Mouse (Mus musculus) thymus, adult 18-20 months (tissue): ENCODE results near the gene Wfdc21.

Experiments used
- DNase-seq, 2 experiments: peaks; one replicate each; pipeline ENCODE4 v3.0.0; 2022; ENCODE audit warnings: mixed read lengths in 2 of 2

The Wfdc21 gene

GRCm38 (mm10) chr11:83746681-83747080 lies at the start of gene Wfdc21:
Gene Wfdc21, plus strand, starts transcription at chr11:83746940.
- no peak for DNase-seq

- no peak for DNase-seq
These were observed 43.0 kb upstream of the Wfdc21 start, which contains the start of gene Wfdc17 for GRCm38 (mm10) chr11:83703705-83704104. Gene Wfdc17, plus strand, starts transcription at chr11:83703991.

GRCm38 (mm10) chr11:83708715-83709114 lies 38.0 kb upstream of the Wfdc21 start, which contains the start of gene Wfdc18:
Gene Wfdc18, plus strand, starts transcription at chr11:83709015.
- DNase-seq: no peak

GRCm38 (mm10) chr11:83709683-83710082 lies 37.1 kb upstream of the Wfdc21 start:
- no peak for DNase-seq

- no peak for DNase-seq
These were observed 34.1 kb upstream of the Wfdc21 start for GRCm38 (mm10) chr11:83712671-83713070.

- DNase-seq: no peak
These were observed 32.8 kb upstream of the Wfdc21 start for GRCm38 (mm10) chr11:83713925-83714324.

- no peak for DNase-seq
These were observed 29.6 kb upstream of the Wfdc21 start for GRCm38 (mm10) chr11:83717042-83717665.

- DNase-seq: no peak
These were observed 26.0 kb upstream of the Wfdc21 start for GRCm38 (mm10) chr11:83720766-83721165.

GRCm38 (mm10) chr11:83728757-83729432 lies 17.8 kb upstream of the Wfdc21 start:
- no peak for DNase-seq

- DNase-seq: no peak
These were observed 15.6 kb upstream of the Wfdc21 start for GRCm38 (mm10) chr11:83731116-83731515.

GRCm38 (mm10) chr11:83733071-83733640 lies 13.6 kb upstream of the Wfdc21 start:
- DNase-seq: no peak

GRCm38 (mm10) chr11:83734215-83734614 lies 12.5 kb upstream of the Wfdc21 start:
- DNase-seq: no peak

- DNase-seq: no peak
These were observed 10.9 kb upstream of the Wfdc21 start for GRCm38 (mm10) chr11:83735881-83736280.

GRCm38 (mm10) chr11:83737109-83737558 lies 9.6 kb upstream of the Wfdc21 start:
- DNase-seq: no peak

GRCm38 (mm10) chr11:83739241-83739640 lies 7.5 kb upstream of the Wfdc21 start:
- DNase-seq: peak; percentile 17 to 20

GRCm38 (mm10) chr11:83740443-83740991 lies 6.2 kb upstream of the Wfdc21 start:
- no peak for DNase-seq

- DNase-seq: no peak
These were observed 4.9 kb upstream of the Wfdc21 start for GRCm38 (mm10) chr11:83741841-83742240.

- no peak for DNase-seq
These were observed 3.9 kb upstream of the Wfdc21 start for GRCm38 (mm10) chr11:83742731-83743355.

- DNase-seq: no peak
These were observed 3.2 kb upstream of the Wfdc21 start for GRCm38 (mm10) chr11:83743525-83743924.

- DNase-seq: no peak
These were observed 588 bp upstream of the Wfdc21 start for GRCm38 (mm10) chr11:83746152-83746551.

GRCm38 (mm10) chr11:83747376-83748265 lies 881 bp downstream of the Wfdc21 start:
- no peak for DNase-seq

- DNase-seq: peak; percentile 72 to 77
These were observed 6.9 kb downstream of the Wfdc21 start, which contains the start of gene Heatr6 for GRCm38 (mm10) chr11:83753581-83754181. Gene Heatr6, plus strand, starts transcription at chr11:83753696.
